Mouse (Mus musculus): ENCODE measurements around the gene Rpl6.

Rpl6 gene

GRCm38 (mm10) chr5:121204132-121205089 lies at the start of gene Rpl6:
TSS of gene Rpl6 (plus strand) at chr5:121204481.
- DNase-seq (ENCODE audit: low read depth, low spot score), result no peak

GRCm38 (mm10) chr5:121156121-121156520 lies 48.2 kb upstream of the Rpl6 start:
- DNase-seq (ENCODE audit: low read depth, low spot score), result no peak

GRCm38 (mm10) chr5:121157017-121157416 lies 47.3 kb upstream of the Rpl6 start:
- DNase-seq (ENCODE audit: low read depth, low spot score), result no peak

- no peak for DNase-seq (ENCODE audit: low read depth, low spot score)
These were observed 46.8 kb upstream of the Rpl6 start for GRCm38 (mm10) chr5:121157489-121157888.

DNA sequence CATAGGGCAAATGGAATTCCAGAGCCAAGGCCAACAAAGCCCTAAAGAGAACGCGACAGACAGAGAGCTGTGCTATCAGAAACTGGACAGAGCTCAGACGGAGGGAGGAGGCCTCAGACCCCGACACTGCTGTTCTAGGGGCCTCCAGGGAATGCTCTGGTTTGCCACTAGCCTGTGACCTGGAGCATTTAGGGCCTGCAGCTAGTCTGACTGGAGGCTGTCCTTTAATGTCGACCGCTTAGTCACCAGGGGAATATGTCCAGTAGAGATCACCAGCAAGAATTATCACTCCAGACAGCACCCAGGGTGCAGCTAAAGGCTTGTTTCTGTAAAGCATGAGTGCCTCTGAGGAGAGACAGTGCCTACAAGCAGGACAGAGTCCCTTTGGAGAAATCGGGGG lies 45.3 kb upstream of the Rpl6 start:
- no peak for DNase-seq (ENCODE audit: low read depth, low spot score)

GRCm38 (mm10) chr5:121162285-121162684 lies 42.0 kb upstream of the Rpl6 start:
- no peak for DNase-seq (ENCODE audit: low read depth, low spot score)

- no peak for DNase-seq (ENCODE audit: low read depth, low spot score)
These were observed 41.4 kb upstream of the Rpl6 start for GRCm38 (mm10) chr5:121162923-121163322.

- no peak for DNase-seq (ENCODE audit: low read depth, low spot score)
These were observed 37.4 kb upstream of the Rpl6 start for GRCm38 (mm10) chr5:121166884-121167283.

- no peak for DNase-seq (ENCODE audit: low read depth, low spot score)
These were observed 34.7 kb upstream of the Rpl6 start for GRCm38 (mm10) chr5:121169588-121169987.

GRCm38 (mm10) chr5:121172835-121173234 lies 31.4 kb upstream of the Rpl6 start:
- no peak for DNase-seq (ENCODE audit: low read depth, low spot score)

- no peak for DNase-seq (ENCODE audit: low read depth, low spot score)
These were observed 25.0 kb upstream of the Rpl6 start for GRCm38 (mm10) chr5:121179077-121179857.

- DNase-seq (ENCODE audit: low read depth, low spot score), result no peak
These were observed 21.0 kb upstream of the Rpl6 start for GRCm38 (mm10) chr5:121183269-121183668.

DNA sequence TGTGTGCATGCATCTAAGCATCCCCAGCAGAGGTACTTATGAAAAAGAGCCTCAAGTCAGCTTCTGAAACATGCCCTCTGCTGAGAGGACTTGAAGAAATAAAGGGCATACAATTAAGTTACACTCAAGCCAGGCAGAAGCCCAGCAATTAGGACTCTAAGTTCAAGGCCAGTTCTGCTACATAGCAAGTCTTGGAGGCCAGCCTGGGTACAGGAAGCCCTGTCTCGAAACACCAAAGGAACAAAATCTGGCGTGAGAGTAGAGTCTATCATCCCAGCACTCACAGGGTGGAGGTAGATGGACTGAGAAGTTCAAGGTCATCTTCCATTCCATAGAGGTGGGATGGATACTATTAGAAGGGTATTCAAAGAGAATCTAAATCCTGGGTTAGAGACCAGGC lies 19.9 kb upstream of the Rpl6 start:
- DNase-seq (ENCODE audit: low read depth, low spot score), result no peak

GRCm38 (mm10) chr5:121184945-121185551 lies 19.2 kb upstream of the Rpl6 start:
- no peak for DNase-seq (ENCODE audit: low read depth, low spot score)

DNA sequence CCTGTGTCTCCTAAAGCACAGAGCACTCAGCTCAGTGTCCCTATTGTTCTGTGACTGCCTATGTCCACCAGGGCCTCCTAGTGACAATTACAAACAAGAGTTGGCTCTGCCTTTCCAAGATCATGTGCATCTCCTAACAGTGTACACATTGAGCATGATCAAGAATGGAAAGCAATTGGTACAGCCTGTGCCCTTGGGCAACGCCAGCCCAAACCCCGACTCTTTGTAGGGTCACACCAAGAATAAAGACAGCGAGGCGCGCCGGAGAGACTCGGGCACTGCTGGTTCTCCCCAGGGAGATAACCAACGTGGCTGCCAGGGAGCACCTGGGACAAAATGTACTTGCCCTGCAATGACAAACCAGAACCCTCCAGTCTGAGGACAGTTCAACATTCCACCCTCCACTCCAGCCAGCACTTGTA lies 16.7 kb upstream of the Rpl6 start:
- DNase-seq (ENCODE audit: low read depth, low spot score), result no peak

- no peak for DNase-seq (ENCODE audit: low read depth, low spot score)
These were observed 16.0 kb upstream of the Rpl6 start for GRCm38 (mm10) chr5:121188265-121188664.

DNA sequence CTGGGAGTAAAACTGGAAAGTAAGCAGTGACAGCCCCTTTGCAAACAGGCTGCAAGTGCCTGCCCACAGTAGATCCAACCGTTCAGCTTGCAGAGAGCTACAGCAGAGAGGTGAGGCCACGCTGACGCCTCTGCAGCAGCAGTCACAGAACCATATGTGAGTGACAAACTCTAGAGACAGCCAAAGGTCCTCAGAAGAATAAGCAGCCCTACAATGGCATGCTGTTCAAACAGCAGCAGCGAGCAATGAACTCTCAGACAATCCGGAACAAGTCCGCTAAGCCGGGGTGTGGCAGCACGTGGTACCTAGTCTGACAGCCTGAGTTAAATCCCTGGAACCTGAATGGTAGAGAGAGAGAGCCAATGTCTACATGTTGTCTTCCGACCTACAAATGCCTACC lies 15.1 kb upstream of the Rpl6 start:
- no peak for DNase-seq (ENCODE audit: low read depth, low spot score)

DNA sequence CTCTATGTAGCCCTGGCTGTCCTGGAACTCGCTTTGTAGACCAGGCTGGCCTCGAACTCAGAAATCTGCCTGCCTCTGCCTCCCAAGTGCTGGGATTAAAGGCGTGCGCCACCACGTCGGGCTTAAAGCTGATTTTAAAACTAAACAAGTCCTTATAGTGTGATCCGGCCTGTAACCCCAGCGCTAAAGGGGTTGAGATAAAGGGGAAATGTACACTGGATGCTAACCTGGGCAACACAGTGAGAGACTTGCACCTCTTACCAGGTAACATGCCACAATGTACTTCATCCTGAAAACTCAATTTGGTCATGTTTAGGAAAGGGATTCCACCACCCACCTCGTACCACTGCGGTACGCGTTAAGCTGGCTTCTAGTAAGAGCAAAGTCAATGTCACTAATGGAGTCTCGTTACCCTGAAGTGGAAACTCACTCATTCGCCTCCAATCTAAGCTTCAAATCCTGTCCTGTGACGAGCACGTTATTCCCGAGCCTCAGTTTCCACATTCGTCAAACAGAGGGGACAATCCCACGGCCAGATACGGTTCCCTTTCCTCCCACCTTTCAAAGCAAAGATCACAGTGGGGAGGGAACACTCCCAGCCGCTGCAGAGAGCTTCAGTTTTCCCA lies 14.0 kb upstream of the Rpl6 start:
- DNase-seq (ENCODE audit: low read depth, low spot score), result no peak

DNA sequence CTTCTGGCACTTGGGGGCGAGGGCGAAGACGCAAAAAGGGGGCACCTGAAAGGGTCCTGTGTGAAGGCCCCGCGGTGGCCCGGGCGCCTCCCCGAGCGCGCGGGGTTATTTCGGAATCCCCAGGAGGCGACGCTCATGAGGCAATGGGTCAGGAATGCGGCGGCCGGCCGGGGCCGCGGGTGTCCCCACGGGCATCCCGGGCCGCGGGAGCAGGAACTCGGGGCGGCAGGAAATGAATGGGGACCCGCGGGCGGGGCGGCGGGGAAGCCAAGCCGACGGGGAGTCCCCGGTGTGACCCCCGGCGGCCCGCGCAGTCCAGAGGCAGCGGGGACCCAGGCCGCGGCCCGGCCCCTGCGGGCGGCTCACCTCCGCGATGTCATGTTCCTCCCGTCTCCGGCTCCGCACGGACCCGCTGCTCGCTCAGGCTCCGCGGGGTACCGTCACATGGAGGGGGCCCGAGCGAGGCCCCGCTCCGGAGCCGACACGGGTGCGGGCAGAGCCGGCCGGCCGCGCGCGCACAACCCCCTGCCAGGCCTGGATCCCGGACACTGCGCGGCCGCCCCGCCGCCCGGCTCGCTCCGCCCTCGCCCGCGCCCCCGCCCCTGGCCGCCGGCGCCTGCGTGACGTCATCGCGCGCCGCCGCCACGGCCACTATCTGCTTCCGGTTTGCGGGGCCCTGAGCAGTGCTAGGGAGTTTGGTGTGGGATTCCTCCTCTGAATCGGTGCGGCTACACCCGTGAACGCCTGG lies 13.3 kb upstream of the Rpl6 start, which contains the start of gene Ptpn11:
Ptpn11 (minus strand) TSS at position 562 of the 748 bp plus-strand sequence.
- DNase-seq (ENCODE audit: low read depth, low spot score), result no peak

DNA sequence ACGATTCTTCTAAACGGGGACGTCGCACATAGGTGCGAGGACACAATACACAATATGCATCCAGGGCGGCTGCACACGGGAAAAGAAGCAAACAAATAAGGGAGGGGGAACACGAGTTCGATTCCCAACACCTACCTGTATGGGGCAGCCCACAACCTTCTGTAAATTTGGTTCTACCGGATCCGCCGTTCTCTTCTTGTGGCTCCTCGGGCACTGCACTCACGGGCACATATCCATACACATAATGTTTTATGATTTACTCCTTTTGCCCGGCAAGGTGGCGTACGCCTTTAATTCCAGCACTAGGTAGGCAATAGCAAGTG lies 12.7 kb upstream of the Rpl6 start:
- DNase-seq (ENCODE audit: low read depth, low spot score), result no peak

DNA sequence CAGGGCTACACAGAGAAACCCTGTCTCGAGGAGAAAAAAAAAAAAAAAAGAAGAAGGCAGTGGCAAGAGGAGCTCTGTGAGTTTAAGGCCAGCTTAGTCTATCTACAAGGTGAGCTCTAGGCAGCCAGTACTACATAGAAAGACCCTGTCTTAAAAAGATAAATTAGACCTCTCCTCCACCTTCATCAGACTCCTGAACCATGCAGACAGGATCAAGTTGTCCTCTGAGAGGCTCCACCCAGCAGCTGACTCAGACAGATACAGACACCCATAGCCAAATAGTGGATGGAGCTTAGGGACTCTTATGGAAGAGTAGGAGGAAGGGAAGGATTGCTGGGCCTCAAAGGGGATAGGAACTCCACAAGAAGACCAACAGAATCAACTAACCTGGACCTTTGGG lies 10.1 kb upstream of the Rpl6 start:
- no peak for DNase-seq (ENCODE audit: low read depth, low spot score)

Measured in WW6 (cell line).